ENCODE assay signal across 16 mouse cellular contexts in genomic region chr5:91727448-91727847, GRCm38 (mm10).
"Had no signal": no experiment of that assay in that cellular context is flagged by ENCODE, and none has a peak within 500 bp of the region (broad histone marks: within the 10 kb centered on the region; RNA-seq: fewer than 3 reads in every experiment).

No protein-coding gene starts in this region.

- H3K4me3 ChIP-seq: layer of hippocampus, adult 2 months; left cerebral cortex, adult 2 months; liver, embryonic 13.5 days; stomach, embryonic 15.5 days had no signal

- H3K4me1 ChIP-seq: stomach, embryonic 15.5 days had no signal

- H3K4me2 ChIP-seq: liver, embryonic 13.5 days; midbrain, embryonic 11.5 days; stomach, embryonic 15.5 days had no signal

- H3K36me3 ChIP-seq: liver, embryonic 13.5 days; stomach, embryonic 15.5 days had no signal

- H3K27me3 ChIP-seq: liver, embryonic 13.5 days; stomach, embryonic 15.5 days had no signal

- DNase-seq: kidney, postnatal 14 days; kidney, postnatal 4 days; layer of hippocampus, adult 9-11 months; liver, embryonic 13.5 days; lung, adult 2 months; lung, postnatal 14 days; lung, postnatal 4 days; midbrain, embryonic 14.5 days; right cerebral cortex, postnatal 4 days; spleen, adult 18-20 months; thymus, postnatal 14 days; thymus, postnatal 4 days had no signal

- H3K9ac ChIP-seq: liver, embryonic 13.5 days; stomach, embryonic 15.5 days had no signal

- H3K27ac ChIP-seq: layer of hippocampus, adult 2 months; left cerebral cortex, adult 2 months; liver, embryonic 13.5 days; stomach, embryonic 15.5 days had no signal

- H3K9me3 ChIP-seq: liver, embryonic 13.5 days; stomach, embryonic 15.5 days had no signal
